Mouse (Mus musculus) kidney, embryonic 16.5 days (tissue): Measurements from ENCODE around the gene E2f4. TPM values are rescaled to one million over a fixed set of nuclear protein-coding genes. Genes with fewer than 3 reads are reported as not detected.

ENCODE experiments used
- ATAC-seq: fragments of 200-750 bp; cut with Nextera tagmentation; 2 replicates; pipeline ENCODE4 v1.8.0; 2017; ENCODE audit warnings: moderate TSS enrichment; ENCODE audit not compliant: low FRiP score, low TSS enrichment
- H3K27ac ChIP-seq: fragments of 300-500 bp; sonication (generic); 2 replicates; pipeline ENCODE4 v1.5.1; 2014; ENCODE audit warnings: low read length
- H3K27me3 ChIP-seq: fragments of 300-500 bp; sonication (generic); 2 replicates; pipeline ENCODE4 v1.6.1; 2014; ENCODE audit warnings: low read length, control low read depth, mixed read lengths; ENCODE audit not compliant: insufficient read depth
- H3K36me3 ChIP-seq: fragments of 300-500 bp; sonication (generic); 2 replicates; pipeline ENCODE4 v1.6.1; 2014; ENCODE audit warnings: low read length, control low read depth, mixed read lengths; ENCODE audit not compliant: insufficient read depth
- H3K4me1 ChIP-seq: fragments of 300-500 bp; sonication (generic); 2 replicates; pipeline ENCODE4 v1.6.1; 2014; ENCODE audit warnings: low read length, control low read depth, mixed read lengths; ENCODE audit not compliant: insufficient read depth
- H3K4me2 ChIP-seq: fragments of 300-500 bp; sonication (generic); replicated peaks from 2 replicates; pipeline ENCODE4 v1.6.1; 2014; ENCODE audit warnings: low read depth, low read length
- H3K4me3 ChIP-seq: fragments of 300-500 bp; sonication (generic); 2 replicates; pipeline ENCODE4 v1.5.1; 2014; ENCODE audit warnings: mild to moderate bottlenecking, low read length
- H3K9ac ChIP-seq: fragments of 300-500 bp; sonication (generic); replicated peaks from 2 replicates; pipeline ENCODE4 v1.6.1; 2014; ENCODE audit warnings: low read length
- H3K9me3 ChIP-seq: fragments of 300-500 bp; sonication (generic); 2 replicates; pipeline ENCODE4 v1.6.1; 2016; ENCODE audit warnings: low read length, control low read depth
- WGBS: fragments of 180-500 bp; shearing (Covaris S2); extraction: QIAGEN DNeasy Blood & Tissue Kit; methylation state at CpG from one replicate; pipeline ENCODE4 v1.1.7; 2014; 5-methylcytosine and 5-hydroxymethylcytosine counted together
- polyA plus RNA-seq: library from polyadenylated mRNA; unstranded; fragments of >200 nt; fragmentation: Nextera tagmentation; extraction: Ambion mirVana; gene quantifications from 2 replicates; pipeline ENCODE4 v1.2.1, GENCODE M21; 2015

Gene E2f4
- 90.1 and 108 TPM in 2 replicates for polyA plus RNA-seq

DNA sequence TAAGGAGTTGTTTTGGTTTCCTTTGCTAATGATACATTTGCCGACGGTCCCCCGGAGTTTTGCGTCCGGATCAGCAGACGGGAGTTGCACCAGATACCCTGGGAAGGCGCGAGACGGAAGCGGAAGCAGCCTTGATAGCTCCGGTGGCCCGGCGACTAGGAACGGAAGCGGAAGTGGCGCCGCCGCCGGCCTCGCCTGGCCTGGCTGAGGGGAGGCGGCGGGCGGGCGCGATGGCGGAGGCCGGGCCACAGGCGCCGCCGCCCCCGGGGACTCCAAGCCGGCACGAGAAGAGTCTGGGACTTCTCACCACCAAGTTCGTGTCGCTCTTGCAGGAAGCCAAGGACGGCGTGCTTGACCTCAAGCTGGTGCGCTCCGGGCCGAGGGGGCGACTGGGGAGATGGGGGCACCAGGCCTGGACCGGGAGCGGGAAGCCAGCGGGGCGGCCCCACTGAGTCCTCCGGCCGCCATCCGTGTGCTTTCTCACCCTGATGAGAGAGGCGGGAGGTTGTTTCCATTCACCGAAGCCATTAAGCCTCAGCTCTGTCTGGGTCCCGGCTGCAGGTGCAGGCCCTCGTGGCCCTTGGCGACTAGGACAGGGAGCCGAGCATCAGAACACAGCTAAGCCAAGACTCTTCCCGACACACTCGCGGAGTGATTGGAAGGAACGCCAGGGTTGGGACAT lies at the start of gene E2f4:
TSS of gene E2f4 (plus strand) at position 153 of the 682 bp plus-strand sequence.
- H3K27me3 ChIP-seq, result no peaks in the 10 kb centered on the region
- ATAC-seq, result peak; percentile 89
- peak within 1 kb of the TSS; percentile 97 for H3K4me3 ChIP-seq
- peaks cover 34% of the 10 kb centered on the region for H3K36me3 ChIP-seq
- peaks cover 19% of the 10 kb centered on the region for H3K4me1 ChIP-seq
- WGBS, result under 1% methylated on average over 55 of the region's 58 CpGs
- H3K4me2 ChIP-seq, result peak within 1 kb of the TSS; percentile 97
- H3K9ac ChIP-seq, result peak within 1 kb of the TSS; percentile 88
- peak within 1 kb of the TSS; percentile 66 for H3K27ac ChIP-seq
- no peaks in the 10 kb centered on the region for H3K9me3 ChIP-seq

DNA sequence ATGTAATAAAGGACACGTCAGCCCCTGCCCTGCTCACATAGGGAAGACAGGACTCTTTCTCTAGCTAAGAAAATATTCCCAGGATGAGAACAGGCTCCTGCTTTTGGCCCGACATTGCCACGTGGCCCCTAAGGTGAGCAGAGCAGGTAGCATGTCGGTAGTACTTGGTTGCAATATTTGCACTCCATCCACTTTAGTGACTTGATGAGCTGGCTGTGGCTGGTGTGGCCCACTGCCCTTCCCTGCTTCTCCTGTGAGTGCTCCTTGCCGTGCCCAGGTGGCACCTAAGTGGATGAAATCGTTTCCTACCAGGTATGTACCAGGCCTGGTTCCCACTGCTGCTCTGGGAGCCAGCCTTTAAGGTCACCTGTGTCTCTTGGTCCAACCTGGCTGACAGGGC lies 45.5 kb upstream of the E2f4 start:
- H3K4me2 ChIP-seq, result no peak overlapping the region
- no peak overlapping the region for H3K4me3 ChIP-seq
- no peaks in the 10 kb centered on the region for H3K9me3 ChIP-seq
- H3K36me3 ChIP-seq, result peaks cover 41% of the 10 kb centered on the region
- peaks cover 11% of the 10 kb centered on the region for H3K4me1 ChIP-seq
- no peak for ATAC-seq
- WGBS, result 92% methylated on average over 6 of the region's 6 CpGs
- H3K9ac ChIP-seq, result no peak overlapping the region
- peaks cover 9% of the 10 kb centered on the region; the same call in 1 of the 2 replicates for H3K27me3 ChIP-seq
- H3K27ac ChIP-seq, result no peak overlapping the region

DNA sequence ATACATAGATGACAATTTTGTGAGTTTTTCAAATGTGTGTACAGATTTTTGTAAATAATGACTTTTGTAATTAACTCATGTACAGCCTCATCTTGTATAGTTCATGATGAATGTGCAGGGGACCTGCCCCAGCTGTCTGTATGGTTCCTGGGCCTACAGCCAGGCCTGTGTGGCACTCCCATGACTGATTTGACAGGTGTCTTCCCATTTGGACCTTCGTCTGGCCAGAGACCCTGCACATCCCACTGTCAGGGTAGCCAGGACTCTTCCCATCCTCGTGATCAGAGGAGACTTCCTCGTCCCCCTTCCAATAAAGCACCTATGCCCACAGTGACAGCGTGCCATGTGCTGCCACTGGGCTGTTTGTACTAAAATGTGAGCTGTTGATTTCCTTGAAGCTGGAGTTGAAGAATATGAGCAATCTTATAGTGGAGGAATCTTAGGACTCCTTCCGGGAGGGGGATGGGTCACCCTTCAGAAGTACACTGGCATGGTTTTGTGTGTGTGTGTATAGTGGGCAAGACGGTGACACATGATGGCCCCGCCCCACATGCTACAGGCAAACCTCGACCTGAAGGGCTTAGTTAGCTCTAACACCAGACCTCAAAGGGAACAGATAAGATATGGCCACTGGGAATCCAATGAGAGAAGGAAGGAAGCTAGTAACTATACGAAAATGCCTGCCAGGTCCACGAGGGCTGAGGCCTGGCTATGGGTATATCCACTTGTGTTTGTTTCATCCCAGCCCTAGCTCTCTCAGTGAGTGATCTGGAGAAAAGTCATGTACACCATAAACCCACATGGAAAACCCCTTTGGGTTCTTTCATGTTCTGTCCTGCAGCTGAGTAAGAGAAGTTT lies 44.6 kb upstream of the E2f4 start:
- no peak for ATAC-seq
- Histone ChIP-seq H3K9ac (no peak overlapping the region), H3K36me3 (peaks cover 41% of the 10 kb centered on the region), H3K27ac (no peak overlapping the region), H3K27me3 (peaks cover 15% of the 10 kb centered on the region), H3K4me3 (no peak overlapping the region), H3K4me2 (no peak overlapping the region), H3K4me1 (peaks cover 11% of the 10 kb centered on the region), H3K9me3 (no peaks in the 10 kb centered on the region)
- WGBS, result 86% methylated on average over 10 of the region's 10 CpGs

DNA sequence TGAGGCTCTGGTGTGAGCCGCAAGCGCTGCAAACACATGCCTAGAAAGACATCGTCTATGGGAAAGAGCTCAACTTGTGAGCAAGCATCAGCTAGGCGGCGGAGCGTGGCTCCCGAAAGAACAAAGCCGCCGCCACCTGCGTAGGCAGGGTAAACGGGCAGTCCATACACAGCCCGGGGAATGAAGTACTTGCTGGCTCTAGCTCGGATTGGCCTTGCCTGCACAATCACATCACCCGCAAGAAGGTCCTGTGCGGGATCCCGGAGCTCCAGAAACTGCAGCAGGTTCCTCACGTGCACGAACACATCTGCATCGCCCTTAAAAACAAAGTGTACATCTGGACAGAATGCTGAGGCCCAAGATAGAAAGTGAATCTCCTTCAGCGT lies 43.7 kb upstream of the E2f4 start:
- 35% methylated on average over 20 of the region's 20 CpGs for WGBS
- H3K4me3 ChIP-seq, result peak overlapping the region; percentile 64
- peak; percentile 40; the same call in 1 of the 2 replicates for ATAC-seq
- H3K27ac ChIP-seq, result no peak overlapping the region
- peak overlapping the region; percentile 97 for H3K4me2 ChIP-seq
- H3K4me1 ChIP-seq, result peaks cover 15% of the 10 kb centered on the region
- peaks cover 34% of the 10 kb centered on the region for H3K36me3 ChIP-seq
- no peaks in the 10 kb centered on the region for H3K9me3 ChIP-seq
- peaks cover 24% of the 10 kb centered on the region for H3K27me3 ChIP-seq
- peak overlapping the region; percentile 47 for H3K9ac ChIP-seq

DNA sequence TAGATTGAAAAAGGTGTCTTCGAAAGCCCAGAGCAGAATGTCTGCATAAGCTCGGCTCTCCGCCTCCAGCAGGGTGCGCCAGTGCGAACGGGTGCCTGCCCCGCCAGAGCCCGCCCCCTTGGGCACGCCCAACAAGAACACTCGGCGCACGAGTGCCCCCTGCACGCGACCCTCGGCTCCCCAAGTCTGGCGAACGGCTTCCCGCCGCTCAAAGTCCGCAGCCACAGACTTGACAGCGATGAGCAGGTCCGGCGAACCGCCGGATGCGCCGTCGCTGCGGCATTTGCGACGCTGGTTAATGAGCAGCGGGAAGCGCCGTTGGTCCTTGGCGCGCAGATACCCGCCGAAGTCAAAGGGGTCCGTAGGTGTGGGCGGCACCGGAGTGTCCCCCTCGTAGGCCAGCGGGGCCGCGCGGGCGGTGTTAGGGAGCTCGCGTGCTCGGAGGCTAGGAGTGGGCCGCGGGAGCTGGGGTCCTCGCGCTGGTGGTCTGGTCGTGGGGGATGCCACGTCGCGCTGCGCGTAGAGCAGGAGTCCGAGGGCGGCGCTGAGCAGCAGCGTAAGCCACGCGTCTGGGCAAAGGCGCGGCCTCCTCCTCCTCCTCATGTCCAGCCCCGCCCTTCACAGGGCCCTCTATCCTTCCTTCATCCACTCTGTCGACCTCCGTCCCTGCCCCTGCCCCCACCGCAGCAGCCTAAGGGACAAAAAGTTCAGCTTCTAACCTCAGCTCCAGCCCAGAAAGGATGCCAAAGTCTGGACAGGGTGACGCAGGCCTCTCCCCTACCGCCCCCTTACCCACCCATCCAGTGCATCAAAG lies 43.1 kb upstream of the E2f4 start:
- peak overlapping the region; percentile 73 for H3K9ac ChIP-seq
- H3K4me3 ChIP-seq, result peak overlapping the region; percentile 64
- no peaks in the 10 kb centered on the region for H3K9me3 ChIP-seq
- H3K27me3 ChIP-seq, result peaks cover 30% of the 10 kb centered on the region
- H3K27ac ChIP-seq, result peak overlapping the region; percentile 68
- H3K36me3 ChIP-seq, result peaks cover 31% of the 10 kb centered on the region
- peaks cover 21% of the 10 kb centered on the region for H3K4me1 ChIP-seq
- H3K4me2 ChIP-seq, result peak overlapping the region; percentile 97
- ATAC-seq, result peak; percentile 86
- under 1% methylated on average over 71 of the region's 74 CpGs for WGBS

DNA sequence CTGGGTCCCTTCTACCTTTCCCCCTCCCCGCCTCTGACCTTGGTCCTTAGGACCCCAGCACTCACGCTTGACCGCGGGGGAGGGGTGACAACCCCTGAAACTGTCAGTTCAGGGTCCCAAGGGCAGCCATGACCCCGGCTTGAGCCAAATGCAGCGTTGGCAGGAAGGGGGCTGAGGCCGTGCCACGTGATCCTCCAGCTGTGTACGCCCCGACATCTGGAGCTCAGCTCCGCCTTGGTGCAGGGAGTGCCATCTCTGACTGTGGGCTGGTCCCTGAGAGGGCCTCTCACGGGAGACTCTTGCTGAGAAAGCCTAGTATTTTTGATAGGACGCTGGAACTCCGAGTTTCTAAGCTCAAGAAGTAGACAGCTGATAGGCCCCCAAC lies 42.5 kb upstream of the E2f4 start, which contains the start of gene B3gnt9:
TSS of gene B3gnt9 (minus strand) at position 188 of the 385 bp plus-strand sequence.
- Histone ChIP-seq H3K4me1 (peaks cover 26% of the 10 kb centered on the region), H3K4me3 (peak within 1 kb of the TSS; percentile 64), H3K9me3 (no peaks in the 10 kb centered on the region), H3K27me3 (peaks cover 34% of the 10 kb centered on the region), H3K36me3 (peaks cover 26% of the 10 kb centered on the region), H3K9ac (peak within 1 kb of the TSS; percentile 73), H3K4me2 (peak within 1 kb of the TSS; percentile 97), H3K27ac (peak within 1 kb of the TSS; percentile 68)
- 2% methylated on average over 14 of the region's 14 CpGs for WGBS
- ATAC-seq, result peak; percentile 74

DNA sequence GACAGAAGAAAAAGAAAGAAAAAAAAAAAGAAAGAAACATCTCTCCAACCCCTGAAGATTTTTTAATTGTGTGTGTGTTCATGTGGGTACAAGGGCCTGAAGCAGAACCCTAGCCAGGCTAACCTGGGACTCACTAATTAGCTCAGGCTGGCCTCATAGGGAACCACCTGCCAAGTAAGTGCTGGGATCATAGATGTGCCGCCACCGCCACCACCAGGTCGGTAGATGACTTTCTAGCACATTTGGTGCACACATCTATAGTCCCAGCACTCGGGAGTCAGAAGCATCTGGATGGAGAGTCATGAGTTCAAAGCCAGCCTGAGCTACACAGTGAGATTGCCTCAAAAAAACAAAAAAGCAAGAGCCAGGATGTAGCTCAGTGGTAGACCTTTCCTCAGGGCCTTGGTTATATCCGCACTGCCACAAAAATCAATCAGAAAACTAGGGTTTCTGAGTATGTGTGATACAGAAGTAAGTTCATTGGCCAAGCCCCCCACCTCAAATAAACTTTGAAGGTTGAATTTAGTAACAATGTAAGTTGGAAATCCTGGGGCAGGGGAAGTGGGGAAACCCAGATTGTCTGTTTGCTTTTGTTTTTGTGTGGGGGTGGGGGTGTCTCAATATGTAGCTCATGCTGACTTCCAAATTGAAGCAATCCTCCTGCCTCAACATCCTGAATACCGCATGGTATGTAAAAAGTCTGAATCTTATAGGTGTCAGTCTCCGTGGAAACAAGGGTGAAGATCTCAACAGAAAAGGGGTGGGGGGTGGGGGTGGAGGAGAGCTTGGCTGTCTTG lies 39.9 kb upstream of the E2f4 start:
- 63% methylated on average over 7 of the region's 7 CpGs for WGBS
- Histone ChIP-seq H3K27ac (no peak overlapping the region), H3K4me1 (peaks cover 27% of the 10 kb centered on the region), H3K4me3 (no peak overlapping the region), H3K4me2 (no peak overlapping the region), H3K36me3 (0 out of 2 replicates have a peak, but pooled peaks cover 3% of the 10 kb centered on the region), H3K27me3 (peaks cover 56% of the 10 kb centered on the region), H3K9me3 (peaks cover 3% of the 10 kb centered on the region; the same call in 1 of the 2 replicates), H3K9ac (no peak overlapping the region)
- ATAC-seq, result no peak

DNA sequence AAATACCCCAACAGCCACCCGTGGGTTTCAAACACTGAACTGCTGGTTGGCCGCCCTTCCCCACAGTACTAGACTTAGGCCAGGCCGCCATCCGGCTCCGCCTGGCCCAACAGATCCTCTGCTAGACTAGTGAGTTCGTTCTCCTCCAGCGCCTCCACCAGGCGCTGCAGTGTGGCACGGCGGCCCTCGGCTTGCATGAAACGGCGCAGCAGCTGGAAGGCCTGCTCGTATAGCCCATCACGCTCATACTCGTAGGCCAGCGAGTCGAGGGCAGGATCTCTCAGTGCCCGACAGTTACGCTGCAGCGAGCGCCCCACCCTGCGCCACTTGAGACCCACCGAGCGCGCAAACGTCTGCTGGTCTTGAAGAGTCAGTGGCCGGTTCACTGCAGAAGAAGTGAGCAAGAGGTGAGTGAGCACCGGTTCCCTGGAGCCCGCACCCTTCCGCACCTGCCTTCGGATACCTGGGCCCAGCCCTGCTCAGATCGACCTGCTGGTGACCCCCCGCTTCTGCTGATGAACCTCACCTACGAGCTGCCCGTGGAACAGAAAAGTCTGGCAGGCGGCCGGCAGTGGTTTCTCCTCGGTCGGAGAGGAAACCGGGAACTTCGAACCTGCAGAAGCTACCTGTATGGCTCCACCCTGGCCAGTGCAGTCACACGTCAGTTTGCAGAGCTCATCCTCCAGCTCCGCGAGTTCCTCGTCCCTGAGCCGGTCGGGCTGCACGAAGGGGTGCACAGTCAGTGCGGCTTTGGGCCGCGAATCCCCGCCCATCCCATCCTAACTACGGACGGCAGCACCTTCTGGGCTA lies 38.3 kb upstream of the E2f4 start:
- Histone ChIP-seq H3K4me2 (peak overlapping the region; percentile 73), H3K4me1 (peaks cover 26% of the 10 kb centered on the region), H3K27ac (no peak overlapping the region), H3K27me3 (peaks cover 65% of the 10 kb centered on the region), H3K9me3 (peaks cover 3% of the 10 kb centered on the region; the same call in 1 of the 2 replicates), H3K4me3 (peak overlapping the region; percentile 44), H3K9ac (peak overlapping the region; percentile 48), H3K36me3 (no peaks in the 10 kb centered on the region)
- ATAC-seq, result peak; percentile 37; the same call in 1 of the 2 replicates
- 2% methylated on average over 55 of the region's 55 CpGs for WGBS
